Mouse (Mus musculus) lung, postnatal 4 days (tissue): ENCODE measurements around the gene Atxn3.
A peak's percentile ranks its signal among the peaks of the same experiment; 100 is the strongest.
"Not testable (repeated sequence)": the region's sequence is repeated elsewhere in the genome, so short reads cannot be mapped to it uniquely, and the experiment has no call there.

Source experiments
- DNase-seq, 2 experiments: peaks; one replicate each; pipeline ENCODE4 v3.0.0; 2021

The Atxn3 gene

GRCm38 (mm10) chr12:101957079-101957941, 736 bp downstream of the Atxn3 start:
- DNase-seq: no peak

GRCm38 (mm10) chr12:101955821-101956220, 2.2 kb downstream of the Atxn3 start:
- not testable (repeated sequence) for DNase-seq

- no peak for DNase-seq
These were observed 9.2 kb downstream of the Atxn3 start for GRCm38 (mm10) chr12:101948801-101949200.

GRCm38 (mm10) chr12:101947986-101948385, 10.1 kb downstream of the Atxn3 start:
- no peak for DNase-seq

- DNase-seq: no peak
These were observed 20.5 kb downstream of the Atxn3 start for GRCm38 (mm10) chr12:101937572-101937971.

- DNase-seq: no peak
These were observed 22.8 kb downstream of the Atxn3 start for GRCm38 (mm10) chr12:101935223-101935622.

GRCm38 (mm10) chr12:101928423-101928822, 29.6 kb downstream of the Atxn3 start:
- no peak for DNase-seq

- no peak for DNase-seq
These were observed 35.7 kb downstream of the Atxn3 start for GRCm38 (mm10) chr12:101922313-101922712.

- DNase-seq: no peak
These were observed 38.2 kb downstream of the Atxn3 start for GRCm38 (mm10) chr12:101919847-101920246.

- no peak for DNase-seq
These were observed 40.9 kb downstream of the Atxn3 start for GRCm38 (mm10) chr12:101917165-101917564.

- peak; percentile 92 to 93 for DNase-seq
These were observed 45.2 kb downstream of the Atxn3 start, which contains the start of gene Trip11 for GRCm38 (mm10) chr12:101912626-101913490. Gene Trip11, minus strand, starts transcription at chr12:101913267.

- no peak for DNase-seq
These were observed 46.7 kb downstream of the Atxn3 start for GRCm38 (mm10) chr12:101911346-101911745.

- DNase-seq: no peak
These were observed 47.7 kb downstream of the Atxn3 start for GRCm38 (mm10) chr12:101910360-101910759.

GRCm38 (mm10) chr12:101905817-101906216, 52.2 kb downstream of the Atxn3 start:
- DNase-seq: no peak

GRCm38 (mm10) chr12:101904906-101905305, 53.1 kb downstream of the Atxn3 start:
- no peak for DNase-seq

- no peak for DNase-seq
These were observed 53.9 kb downstream of the Atxn3 start for GRCm38 (mm10) chr12:101904170-101904569.

GRCm38 (mm10) chr12:101899671-101900245, 58.3 kb downstream of the Atxn3 start:
- DNase-seq: no peak

GRCm38 (mm10) chr12:101898966-101899365, 59.1 kb downstream of the Atxn3 start:
- DNase-seq: no peak

- peak; percentile 24 to 37 for DNase-seq
These were observed 60.9 kb downstream of the Atxn3 start for GRCm38 (mm10) chr12:101897113-101897512.

- no peak for DNase-seq
These were observed 64.8 kb downstream of the Atxn3 start for GRCm38 (mm10) chr12:101893296-101893695.

- no peak for DNase-seq
These were observed 65.2 kb downstream of the Atxn3 start for GRCm38 (mm10) chr12:101892832-101893231.

- DNase-seq: no peak
These were observed 67.0 kb downstream of the Atxn3 start for GRCm38 (mm10) chr12:101891066-101891465.

GRCm38 (mm10) chr12:101889351-101889750, 68.7 kb downstream of the Atxn3 start:
- DNase-seq: peak in 1 of 2 experiments; percentile 7
